Mouse (Mus musculus): ENCODE data around the gene Hsd17b14.

- TF ChIP-seq CTCF (IDR thresholded peaks at IDR 0.05; ENCODE audit: insufficient read depth, low read depth, low read length) = no peak
- no peak for TF ChIP-seq POLR2A (IDR thresholded peaks at IDR 0.05; ENCODE audit: insufficient read depth, low read depth, low read length)
Observed at GRCm38 (mm10) chr7:45539095-45539494, 15.6 kb upstream of the Hsd17b14 start.
